Mouse (Mus musculus) heart, adult 9 months (tissue): ENCODE data around the gene Vav2.

Experiments used
- DNase-seq, 2 experiments: peaks; one replicate each; pipeline ENCODE4 v3.0.0; 2022; ENCODE audit warnings: low spot score in 2 of 2

The Vav2 gene

DNA sequence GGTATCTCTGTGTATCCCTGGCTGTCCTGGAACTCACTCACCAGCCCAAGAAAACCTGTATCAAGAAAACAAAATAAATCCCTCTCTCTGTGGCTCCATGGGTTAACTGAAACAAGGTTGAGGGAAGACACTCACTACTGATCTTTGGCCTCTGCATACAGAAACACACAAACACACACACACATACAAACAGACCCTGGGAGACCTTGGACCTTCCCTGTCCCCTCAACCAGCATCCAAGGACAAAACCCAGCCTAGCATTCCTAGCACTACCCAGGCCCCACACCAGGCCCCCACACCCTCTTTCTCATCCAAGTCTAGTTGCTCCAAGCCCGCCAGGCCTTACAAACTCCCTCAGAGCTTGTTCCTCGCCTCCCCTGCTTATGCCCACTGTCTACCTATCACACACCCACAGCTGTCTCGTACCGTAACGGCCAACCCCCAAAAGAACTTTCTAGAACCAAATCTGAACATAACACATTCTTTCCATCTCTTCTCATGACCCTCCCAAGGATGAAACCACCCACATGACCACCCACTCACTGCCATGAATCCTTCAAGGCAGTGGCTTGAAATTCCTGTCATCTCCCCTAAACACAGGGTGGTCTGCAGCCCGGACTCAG lies 16.2 kb downstream of the Vav2 start:
- DNase-seq, result no peak

DNA sequence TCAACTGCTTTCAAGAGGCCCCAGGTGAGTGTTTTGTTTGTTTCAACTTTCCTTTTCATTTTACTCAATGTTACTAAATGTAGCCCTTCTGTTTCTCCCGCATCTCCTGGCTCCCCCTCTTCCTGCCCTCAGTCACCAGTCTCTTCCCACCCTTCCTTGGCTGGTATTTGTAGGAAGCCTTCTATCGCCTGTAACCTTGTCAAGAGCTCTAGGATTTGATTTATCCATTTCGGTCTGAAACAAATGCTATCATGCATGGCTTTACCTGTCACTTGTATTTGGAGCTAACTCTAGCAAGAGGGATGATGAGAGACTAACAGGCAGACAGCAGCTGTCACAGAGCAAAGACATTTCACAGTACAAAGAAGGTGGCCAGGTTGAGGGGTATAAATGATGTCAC lies 18.6 kb downstream of the Vav2 start:
- no peak for DNase-seq

GRCm38 (mm10) chr2:27406928-27407327 lies 19.9 kb downstream of the Vav2 start:
- no peak for DNase-seq

- DNase-seq, result no peak
Measured at GRCm38 (mm10) chr2:27405094-27405884, 21.5 kb downstream of the Vav2 start.

- DNase-seq, result no peak
Measured at GRCm38 (mm10) chr2:27404375-27405093, 22.3 kb downstream of the Vav2 start.

- DNase-seq, result no peak
Measured at GRCm38 (mm10) chr2:27401544-27401943, 25.3 kb downstream of the Vav2 start.

DNA sequence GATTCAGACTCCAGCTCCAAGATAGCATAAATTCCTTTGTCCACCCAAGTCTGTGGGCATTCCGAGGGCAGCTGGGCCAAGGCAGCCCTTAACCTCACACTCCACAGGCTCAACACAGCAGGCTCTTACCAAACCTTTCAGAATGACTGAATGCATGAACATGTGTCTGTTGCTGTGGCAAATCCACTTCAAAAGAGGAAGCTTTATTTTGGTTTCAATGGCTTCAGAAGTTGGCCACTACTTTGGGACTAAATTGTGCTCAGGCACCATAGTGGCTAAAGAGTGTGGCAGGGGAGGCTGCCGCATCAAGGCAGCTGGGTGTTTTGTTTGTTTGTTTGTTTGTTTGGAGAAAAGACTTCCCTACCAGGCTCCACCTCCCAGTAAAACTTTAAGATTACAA lies 26.8 kb downstream of the Vav2 start:
- DNase-seq, result no peak

DNA sequence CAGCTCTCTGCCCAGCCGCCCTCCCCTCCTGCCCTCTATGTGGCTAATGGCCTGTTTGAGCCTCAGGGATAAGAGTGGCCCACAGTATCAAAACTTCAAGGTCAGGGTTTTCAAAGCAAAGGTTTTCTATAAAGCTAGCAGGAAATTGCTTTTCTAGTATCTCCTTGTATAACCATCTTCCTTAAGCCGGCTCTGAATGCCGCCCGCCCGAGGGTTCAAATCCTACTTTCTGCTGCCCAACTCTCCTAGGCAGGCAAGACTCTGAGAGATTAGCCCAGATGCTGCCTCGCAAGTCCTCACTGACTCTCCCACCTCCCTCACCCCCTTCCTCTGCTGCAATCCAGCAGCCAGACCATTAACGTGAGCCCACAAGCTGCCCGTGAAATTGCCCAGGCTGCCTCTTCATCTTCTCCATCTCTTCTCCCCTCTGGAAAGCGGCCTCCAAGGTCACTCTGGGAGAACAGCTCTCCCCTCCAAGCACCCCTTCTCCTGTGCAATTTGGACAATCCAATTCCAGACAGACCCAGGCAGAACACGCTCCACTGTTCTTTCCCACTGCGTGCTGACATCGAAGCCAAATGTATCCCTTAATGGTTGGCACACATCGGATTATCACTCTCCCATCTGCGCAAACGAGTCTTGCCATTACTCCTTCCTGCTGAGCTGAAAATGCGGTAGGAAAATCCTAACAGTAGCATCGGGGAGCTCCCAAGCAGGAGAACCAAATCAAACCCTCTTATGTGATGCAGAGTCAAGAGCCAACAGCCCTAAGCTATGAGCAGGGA lies 30.0 kb downstream of the Vav2 start:
- no peak for DNase-seq

GRCm38 (mm10) chr2:27394158-27394832 lies 32.5 kb downstream of the Vav2 start:
- no peak for DNase-seq

DNA sequence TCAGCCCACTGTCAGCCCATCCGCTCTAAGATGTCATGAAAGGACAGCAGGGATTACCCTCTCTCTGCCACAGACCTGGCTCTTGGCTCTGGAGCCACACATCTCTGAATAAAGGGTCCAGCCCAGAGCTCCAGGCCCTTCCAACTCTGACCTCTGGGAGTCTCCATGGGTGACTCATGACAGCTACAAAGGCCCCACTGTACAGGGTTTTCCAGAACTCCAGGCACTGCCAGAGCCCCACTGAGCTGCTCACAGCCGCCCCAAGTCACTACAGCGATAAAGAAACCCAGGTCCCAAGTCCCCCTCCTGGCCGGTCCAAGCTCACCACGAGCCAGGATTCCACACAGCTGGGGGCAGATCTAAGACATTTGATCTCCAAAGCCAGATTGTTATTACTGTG lies 34.6 kb downstream of the Vav2 start:
- peak; percentile 63 for DNase-seq

DNA sequence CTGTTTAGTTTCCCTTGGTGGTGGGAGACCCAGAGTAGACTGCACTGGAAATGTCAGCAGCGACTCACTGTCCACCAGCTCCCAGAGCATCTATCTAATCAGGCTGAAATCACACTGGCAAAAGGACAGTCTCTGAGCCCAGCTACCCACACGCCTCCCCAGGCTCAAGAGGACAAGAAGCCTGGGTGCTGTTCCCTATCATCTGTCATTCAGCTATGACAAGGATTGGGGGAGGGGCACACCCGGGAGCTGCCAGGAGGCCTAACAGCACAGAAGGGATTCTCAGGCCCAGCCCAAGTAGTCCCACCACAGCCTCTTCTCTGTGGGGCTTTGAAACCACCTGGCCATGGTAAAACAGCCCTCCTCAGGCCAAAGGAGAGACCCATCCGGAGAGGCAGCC lies 36.1 kb downstream of the Vav2 start:
- no peak for DNase-seq

- no peak for DNase-seq
Measured at GRCm38 (mm10) chr2:27390325-27390724, 36.5 kb downstream of the Vav2 start.

DNA sequence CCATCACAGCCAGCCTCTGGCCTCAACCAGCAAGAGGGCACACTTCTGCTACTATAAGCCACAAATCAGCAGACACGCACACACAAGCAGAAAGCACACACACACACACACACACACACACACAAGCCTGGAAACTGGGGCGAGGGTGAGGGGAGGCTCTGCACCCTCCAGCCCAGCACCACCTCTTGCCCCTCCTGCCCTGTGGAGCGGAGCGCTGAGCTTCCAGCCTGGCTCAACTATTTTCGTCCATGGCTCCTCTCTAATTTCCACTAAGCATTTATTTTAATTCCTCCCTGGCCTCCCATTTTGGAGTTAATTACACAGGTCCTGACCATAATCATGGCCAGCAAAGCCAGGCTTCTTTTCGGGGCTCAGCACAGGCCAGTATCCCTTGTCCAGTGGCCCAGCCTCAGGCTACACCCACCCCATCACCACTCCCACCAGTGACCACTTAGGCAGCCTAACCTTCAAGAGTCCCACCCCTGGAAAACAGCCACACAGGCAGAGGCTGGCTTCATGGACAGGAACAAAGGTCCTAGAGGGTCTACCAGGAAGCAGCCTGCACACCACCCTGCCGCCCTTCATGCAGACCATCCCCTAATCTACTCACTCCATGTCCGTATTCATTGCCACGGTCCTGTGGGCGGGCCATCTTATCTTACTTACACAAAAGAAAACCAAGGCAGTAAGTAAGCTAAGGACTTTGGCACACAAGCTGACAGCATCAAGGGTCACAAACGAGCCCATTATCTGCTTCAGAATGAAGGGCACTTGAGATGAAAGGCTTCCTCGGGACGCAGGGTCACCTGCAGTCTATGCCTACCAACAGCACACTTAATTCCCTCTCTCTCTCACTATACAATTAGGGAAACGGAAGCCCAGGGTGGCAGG lies 37.3 kb downstream of the Vav2 start:
- no peak for DNase-seq

GRCm38 (mm10) chr2:27387209-27387608 lies 39.6 kb downstream of the Vav2 start:
- DNase-seq, result no peak

- peak; percentile 58 to 68 for DNase-seq
Measured at GRCm38 (mm10) chr2:27381698-27382097, 45.1 kb downstream of the Vav2 start.

DNA sequence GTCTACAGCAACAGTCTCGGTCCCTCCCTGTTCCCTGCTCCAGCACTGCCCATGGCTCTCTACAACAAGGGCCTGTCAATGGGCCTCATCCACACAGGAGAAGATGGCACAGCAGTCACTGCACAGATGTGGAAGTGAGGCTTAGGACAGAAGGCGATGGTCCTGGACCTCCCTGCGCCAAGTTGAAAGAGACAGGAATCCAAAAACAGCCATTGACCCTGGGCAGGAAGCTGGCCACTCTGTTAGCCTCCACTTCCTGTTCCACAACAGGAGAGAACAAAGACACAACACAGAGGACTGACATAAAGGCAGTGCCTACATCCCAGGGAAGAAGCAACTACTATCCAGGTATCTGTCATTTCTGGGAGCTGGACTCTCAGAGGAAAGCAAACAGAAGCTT lies 45.6 kb downstream of the Vav2 start:
- no peak for DNase-seq

GRCm38 (mm10) chr2:27377876-27378275 lies 49.0 kb downstream of the Vav2 start:
- no peak for DNase-seq

- no peak for DNase-seq
Measured at GRCm38 (mm10) chr2:27377164-27377563, 49.7 kb downstream of the Vav2 start.

DNA sequence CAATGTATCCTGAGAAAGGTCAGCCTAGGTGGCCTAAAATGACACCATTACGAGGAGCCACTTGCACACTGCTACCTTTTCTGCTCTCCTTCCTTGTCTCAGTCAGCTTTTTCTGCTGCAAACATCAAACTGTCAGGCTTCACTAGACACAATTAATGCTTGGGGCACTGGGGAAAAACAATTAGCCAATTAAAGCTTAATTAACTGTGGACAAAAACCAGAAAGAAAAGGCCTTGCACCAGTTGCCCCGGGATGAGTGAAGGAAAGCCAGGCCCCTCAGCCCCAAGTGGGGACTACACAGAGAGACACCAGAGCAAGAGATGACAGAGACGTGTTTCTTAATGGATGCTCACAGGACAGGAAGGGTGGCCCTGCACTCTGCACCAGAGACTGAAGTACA lies 51.7 kb downstream of the Vav2 start:
- no peak for DNase-seq

- peak in 1 of 2 experiments; percentile 40 for DNase-seq
Measured at GRCm38 (mm10) chr2:27373349-27373748, 53.5 kb downstream of the Vav2 start.
